Mouse (Mus musculus) lung, adult 18-20 months (tissue): ENCODE measurements around the gene Pitpnm1.

Experiments used
- DNase-seq, 2 experiments: peaks; one replicate each; pipeline ENCODE4 v3.0.0; 2022; ENCODE audit warnings: mixed read lengths in 2 of 2

Pitpnm1 gene

DNA sequence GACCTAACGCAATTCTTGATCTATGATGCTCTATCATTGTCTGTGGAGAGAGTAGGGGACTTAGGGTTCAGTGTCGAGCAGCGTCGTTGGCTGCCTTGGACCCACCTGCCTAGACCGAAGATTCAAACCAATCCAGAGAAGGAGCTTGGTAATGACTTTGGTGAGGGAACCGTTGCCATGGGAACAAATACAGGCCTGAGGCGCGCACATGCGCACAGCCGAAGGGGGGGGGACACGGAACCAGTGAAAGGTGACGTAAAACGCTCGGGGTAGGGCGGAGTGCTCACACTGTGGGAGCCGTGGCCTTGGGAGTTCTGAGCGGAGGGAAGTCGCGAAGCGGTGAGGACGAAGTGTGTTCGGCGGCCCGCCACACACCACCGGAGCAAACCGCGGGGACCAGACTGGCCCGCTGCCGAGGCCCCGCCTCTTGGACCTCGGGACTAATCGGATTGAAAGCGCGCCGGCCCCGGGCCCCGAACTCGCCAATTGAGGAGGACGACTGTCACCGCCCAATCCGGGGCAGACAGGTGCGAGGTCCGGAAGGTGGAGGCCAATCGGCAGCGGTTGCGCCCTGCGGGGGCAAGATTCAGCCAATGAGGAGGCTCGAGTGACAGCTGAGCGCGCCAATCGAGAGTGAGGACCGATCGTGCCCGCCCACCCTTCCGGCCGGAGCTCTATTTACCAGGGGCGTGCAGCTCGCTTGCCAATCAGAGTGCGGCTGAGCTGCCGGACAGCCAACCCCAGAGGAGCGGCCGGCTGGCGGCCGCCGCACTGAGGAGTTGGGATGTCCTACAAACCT, 3.0 kb upstream of the Pitpnm1 start, which contains the start of gene Cdk2ap2:
TSS of gene Cdk2ap2 (plus strand) at position 541 of the 799 bp plus-strand sequence.
- peak; percentile 100 for DNase-seq

DNA sequence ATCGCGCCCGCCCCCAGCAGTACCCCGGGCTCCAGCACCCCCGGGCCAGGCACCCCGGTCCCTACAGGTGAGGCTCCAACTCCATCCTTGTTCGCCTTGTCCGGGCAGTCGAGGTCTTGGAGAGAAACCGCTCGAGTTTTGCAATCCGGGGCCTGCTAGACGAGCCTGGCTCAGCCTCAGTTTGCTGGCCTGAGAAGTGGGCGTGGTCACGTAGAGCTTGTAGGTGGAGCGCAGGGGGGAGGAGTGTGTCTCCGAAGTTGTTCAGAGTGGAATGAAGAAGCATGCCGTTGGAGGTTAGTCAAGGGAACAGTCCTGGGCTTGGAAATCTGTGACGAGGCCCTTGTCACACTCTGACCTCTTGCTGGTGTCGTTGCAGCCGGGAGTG, 2.4 kb upstream of the Pitpnm1 start:
- DNase-seq: peak; percentile 92 to 93

DNA sequence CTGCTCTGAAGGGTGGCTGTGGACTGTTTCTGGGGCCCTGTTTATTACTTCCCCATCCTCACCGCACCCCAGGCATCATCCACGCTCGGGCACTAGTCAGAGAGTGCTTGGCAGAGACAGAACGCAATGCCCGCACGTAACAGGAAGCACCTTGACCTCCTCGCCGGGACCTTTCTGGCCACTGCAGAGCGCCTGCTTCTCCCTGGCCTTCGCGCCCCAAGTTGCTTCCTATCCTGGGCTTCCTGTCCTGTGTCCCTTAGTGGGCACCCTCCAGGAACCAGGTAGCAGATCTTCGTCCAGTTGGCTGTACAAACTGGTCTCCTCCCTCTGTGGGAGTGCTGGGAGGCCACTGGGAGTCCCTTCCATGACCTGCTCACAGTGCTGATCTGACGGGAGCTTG, 1.4 kb upstream of the Pitpnm1 start:
- no peak for DNase-seq

DNA sequence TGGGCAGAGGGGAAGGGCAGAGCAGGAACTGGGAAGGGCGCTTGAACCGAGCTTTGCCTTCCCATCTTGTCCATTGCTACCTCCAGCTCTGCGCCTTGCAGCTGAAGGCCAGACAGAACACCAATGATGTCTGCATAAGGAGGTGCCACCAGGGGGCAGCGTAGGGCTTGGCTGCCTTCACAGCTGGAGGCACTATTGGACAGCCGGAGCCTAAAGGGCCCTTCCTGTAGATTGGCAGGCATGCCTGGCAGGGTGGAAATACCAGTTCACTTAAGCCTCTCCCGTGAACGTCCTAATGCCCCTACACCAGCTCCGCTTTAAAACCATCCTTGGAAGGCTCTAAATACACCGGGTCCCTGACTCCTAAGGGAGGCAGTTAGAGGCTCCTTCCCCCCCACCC, 742 bp upstream of the Pitpnm1 start:
- peak; percentile 93 to 96 for DNase-seq

DNA sequence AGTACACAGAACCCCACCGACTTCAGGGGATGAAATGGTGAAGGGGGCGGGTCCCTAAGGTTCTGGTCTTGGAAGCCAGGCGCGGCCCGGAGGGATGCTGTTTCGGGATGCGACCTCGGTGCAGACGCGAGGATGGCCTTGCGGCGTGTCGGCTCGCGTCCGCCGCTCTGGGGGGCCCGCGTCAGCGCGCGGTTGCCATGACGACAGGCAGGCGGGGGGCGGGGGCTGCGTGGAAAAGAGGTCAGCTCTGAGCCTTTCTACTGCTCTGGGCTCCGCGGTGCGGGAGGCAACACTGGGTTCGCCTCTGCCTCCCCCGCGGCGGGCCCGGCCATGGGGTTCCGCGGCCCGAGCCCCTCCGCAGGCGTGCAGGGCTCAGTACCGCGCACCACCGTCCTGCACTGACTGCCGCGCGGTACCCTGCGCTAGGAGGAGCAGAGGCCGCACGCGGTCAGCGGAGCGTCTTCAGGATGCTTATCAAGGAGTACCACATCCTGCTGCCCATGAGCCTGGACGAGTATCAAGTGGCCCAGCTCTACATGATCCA, 992 bp downstream of the Pitpnm1 start:
- peak in 1 of 2 experiments; percentile 38 for DNase-seq

DNA sequence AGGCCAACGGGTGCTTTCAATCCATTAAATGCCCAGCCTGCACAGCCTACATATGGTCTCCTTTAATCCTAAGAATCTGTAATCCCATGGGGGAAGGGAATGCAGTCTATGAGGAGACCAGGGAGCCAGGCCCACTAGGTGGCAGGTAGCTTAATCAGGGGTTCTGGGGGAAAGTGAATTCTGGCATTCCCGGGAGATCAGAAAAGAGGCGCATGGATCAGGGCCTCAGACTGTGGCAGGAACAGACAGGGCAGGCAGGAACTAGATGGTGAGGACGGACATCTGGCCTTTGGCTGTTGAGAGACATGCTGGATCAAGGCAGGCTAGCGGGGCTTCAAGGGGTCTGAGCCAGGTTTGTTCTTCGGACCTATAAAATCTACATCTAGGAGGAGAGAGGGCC, 1.7 kb downstream of the Pitpnm1 start:
- DNase-seq: no peak

DNA sequence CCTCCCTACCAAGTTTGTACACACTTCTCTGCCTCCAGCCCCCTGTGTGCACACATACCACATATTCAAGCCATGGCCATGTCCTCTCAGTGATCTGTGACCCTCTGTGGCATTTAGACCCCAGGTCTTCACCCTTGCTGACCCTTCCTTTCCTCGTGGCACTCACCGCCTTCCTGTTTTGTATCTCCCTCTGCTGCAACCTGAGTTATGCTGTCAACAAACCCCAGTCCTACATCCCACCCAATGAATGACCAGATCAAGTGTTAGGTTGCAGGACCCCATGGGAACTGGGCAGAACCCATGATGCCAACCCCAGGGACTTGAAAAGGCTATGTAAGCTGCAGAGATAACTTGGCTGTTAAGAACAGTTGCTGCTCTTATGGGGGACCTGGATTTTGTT, 2.3 kb downstream of the Pitpnm1 start:
- no peak for DNase-seq

DNA sequence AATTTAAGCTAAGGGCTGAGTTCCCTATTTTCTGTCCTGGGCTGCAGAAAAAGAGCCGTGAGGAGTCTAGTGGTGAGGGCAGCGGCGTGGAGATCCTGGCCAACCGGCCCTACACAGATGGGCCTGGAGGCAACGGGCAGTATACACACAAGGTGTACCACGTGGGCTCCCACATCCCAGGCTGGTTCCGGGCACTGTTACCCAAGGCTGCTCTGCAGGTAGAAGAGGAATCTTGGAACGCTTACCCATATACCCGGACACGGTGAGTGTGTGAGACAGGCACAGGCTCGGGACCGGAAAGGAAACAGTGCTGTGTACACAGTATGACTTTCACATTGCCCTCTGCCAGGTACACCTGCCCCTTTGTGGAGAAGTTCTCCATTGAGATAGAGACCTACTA, 2.8 kb downstream of the Pitpnm1 start:
- no peak for DNase-seq

DNA sequence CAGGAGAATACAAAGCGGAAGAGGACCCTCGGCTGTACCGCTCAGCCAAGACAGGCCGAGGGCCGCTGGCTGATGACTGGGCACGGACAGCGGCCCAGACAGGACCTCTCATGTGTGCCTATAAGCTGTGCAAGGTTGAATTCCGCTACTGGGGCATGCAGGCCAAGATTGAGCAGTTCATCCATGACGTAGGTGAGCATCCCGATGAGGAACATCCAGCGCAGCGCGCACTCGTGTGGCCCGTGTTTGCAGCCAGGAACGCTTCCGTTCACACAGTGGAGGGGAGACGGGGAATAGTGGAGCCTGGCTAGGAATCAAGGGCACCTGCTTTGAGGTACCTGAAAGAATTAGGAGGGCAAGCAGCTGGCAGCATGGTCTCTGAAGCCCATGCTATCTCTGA, 3.5 kb downstream of the Pitpnm1 start:
- DNase-seq: no peak

DNA sequence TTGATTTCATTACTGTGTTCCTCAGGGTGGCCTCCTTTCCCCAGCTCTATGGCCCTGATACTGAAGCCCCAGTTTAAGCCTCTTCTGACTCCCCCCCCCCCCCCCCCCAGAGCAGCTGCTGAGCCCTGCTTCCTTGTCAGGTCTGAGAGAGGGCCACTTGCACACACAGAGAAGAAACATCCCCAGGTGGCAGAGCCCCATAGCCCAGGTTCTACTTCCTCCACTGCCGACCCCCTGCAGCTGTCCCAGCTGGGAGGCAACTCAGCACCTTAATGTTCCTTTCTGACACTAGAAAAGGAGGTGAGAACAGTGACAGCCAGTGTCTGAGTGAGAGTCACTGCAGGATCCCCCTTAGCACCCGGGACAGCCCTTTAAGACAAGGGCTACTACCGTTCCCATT, 4.0 kb downstream of the Pitpnm1 start:
- DNase-seq: no peak

DNA sequence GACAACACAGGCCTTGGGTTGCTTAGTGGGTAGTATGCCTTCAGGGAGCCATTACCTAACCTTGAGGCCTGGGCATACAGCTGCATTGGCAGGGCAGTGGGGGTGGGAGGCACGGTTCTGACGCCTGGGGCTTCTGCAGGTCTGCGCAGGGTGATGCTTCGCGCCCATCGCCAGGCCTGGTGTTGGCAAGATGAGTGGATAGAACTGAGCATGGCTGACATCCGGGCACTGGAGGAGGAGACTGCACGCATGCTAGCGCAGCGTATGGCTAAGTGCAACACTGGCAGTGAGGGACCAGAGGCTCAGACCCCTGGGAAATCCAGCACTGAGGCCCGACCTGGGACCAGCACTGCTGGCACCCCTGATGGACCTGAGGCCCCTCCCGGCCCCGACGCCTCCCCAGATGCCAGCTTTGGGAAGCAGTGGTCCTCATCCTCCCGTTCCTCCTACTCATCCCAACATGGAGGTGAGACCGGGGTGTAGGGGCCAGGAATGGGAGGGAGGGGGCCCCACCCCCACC, 4.9 kb downstream of the Pitpnm1 start:
- no peak for DNase-seq

DNA sequence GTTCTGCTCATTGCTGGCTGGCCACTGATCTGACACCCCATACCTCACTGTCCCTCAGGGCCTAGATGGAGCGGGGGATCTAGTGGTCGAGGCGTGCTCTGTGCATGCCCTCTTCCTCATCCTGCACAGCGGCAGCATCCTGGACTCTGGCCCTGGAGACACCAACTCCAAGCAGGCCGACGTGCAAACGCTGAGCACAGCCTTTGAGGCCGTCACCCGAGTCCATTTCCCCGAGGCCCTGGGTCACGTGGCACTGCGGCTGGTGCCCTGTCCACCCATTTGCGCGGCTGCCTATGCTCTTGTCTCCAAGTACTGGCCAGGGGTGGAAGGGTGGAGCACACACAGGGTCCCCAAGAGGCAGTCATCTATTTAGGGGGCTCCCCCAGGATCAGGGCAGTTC, 6.9 kb downstream of the Pitpnm1 start:
- DNase-seq: no peak

DNA sequence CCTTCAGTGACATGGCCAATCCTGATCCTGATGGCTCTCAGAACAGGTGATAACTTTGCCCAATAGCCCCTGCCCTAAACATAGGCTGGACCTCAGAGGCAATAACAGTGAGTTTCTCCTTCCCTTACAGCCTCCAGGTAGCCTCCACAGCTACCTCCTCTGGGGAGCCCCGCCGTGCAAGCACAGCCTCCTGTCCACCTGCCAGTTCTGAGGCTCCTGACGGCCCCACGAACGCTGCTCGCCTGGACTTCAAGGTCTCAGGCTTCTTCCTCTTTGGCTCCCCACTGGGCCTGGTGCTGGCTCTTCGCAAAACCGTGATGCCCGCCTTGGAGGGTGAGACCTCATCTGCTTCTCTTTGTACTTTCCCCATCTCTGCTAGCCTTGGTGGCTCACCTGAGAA, 8.7 kb downstream of the Pitpnm1 start:
- DNase-seq: no peak

DNA sequence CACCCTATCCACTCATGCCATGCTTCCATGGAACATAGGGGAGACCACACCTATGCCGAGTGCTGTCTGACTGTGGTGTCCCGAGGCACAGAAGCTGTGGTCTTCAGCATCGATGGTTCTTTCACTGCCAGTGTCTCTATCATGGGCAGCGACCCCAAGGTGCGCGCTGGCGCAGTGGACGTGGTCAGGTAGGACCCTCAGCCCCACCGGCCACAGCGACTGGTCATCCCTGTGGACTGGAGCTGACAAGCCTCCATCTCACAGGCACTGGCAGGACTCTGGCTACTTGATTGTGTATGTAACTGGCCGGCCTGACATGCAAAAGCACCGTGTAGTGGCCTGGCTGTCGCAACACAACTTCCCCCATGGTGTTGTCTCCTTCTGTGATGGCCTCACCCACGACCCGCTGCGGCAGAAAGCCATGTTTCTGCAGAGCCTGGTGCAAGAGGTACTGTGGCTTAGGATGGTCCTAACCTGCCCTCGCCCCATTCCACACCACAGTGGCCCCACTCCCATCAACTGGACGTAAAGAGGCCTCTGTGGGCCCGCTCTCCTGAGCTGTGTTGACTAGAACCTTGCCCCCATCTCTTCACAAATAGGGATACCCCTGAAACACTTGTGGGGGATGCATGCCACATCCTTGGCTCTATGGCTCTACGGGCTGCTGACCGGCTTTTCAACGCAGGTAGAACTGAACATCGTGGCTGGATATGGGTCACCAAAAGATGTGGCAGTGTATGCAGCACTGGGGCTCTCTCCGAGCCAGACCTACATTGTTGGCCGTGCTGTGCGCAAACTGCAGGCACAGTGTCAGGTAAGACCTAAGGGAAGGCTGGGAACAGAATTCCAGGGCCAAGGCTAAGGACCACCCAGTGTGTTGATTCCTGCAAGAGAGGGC, 12.5 kb downstream of the Pitpnm1 start:
- DNase-seq: peak in 1 of 2 experiments; percentile 36

DNA sequence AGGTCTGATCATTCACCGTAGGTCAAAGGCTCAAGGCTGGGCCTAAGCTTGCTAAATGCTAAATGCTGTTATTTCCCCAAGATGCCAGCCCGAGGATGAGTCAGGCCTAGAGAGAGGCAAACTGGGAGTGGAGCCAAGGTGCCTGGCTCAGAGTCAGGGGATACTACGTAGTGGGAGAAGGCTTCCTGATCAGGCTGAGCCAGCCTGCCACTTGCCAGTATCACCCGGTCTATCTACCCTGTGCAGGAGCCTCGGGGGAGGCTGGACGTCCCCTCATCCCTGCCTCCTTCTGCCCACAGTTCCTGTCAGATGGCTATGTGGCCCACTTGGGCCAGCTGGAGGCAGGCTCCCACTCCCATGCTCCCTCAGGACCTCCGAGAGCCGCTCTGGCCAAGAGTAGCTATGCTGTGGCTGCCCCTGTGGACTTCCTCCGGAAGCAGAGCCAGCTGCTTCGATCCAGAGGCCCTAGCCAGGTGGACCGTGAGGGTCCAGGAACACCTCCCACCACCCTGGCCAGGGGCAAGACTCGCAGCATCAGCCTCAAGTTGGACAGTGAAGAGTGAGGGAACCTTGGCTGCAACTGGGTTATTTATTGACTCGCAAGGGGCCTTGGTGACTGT, 13.5 kb downstream of the Pitpnm1 start:
- DNase-seq: peak; percentile 83 to 86

DNA sequence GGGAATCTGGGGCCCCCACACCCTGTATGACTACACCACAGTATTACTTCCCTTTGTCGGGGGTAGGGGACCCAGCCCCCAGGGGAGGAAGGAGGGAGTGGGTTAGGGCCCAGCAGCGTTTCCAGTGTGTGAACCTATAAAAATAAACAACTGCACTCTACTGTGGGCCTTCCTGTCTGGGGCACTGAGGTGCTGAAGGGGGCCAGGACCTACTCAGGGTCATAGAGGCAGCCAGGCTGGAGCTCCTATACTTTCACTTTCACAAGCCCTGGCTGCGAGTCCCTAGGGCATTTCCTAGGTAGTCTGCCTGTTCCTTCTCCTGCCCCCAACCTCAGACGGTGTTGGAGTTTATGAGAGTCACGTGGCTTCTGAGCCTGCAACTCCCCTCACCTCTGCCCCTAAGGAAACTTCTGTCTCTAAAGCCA, 14.0 kb downstream of the Pitpnm1 start:
- peak; percentile 38 to 45 for DNase-seq

DNA sequence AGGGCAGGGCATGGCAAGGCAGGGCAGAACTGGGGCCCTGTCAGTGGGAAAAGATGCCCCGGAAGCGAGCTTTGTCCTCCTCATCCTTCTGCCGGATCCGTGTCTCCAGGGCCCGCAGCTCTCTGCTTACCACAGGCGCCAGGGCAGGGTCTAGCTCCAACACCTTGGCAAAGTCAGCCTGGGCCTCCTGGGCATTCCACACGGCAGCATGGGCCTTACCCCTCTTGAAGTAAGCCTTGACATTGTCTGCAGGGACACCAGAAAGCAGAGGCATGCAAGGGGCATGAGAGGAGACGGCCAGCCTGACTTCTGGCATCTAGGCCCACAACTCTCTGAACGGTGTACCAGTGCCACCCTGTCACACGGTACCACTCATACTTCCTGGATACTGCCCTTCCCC, 14.8 kb downstream of the Pitpnm1 start:
- no peak for DNase-seq

DNA sequence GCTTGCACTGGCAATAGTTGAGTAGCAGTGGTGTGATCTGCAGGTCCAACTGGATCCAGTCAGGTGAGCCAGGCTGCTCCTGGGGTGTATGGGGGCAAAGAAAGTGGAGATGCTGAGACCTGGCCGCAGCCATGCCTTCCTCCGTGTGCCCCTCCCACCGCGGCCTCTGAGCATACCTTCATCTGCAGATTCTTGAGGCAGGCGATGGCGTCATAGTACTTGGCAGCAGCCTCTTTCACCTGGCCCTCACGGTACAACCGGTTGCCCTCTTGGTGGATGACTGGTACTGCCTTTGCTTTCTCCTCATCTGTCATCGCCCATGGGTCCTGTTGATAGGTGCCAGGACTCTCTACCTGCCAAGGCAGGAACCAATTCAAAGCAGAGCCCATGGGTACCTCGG, 15.3 kb downstream of the Pitpnm1 start:
- DNase-seq: no peak

DNA sequence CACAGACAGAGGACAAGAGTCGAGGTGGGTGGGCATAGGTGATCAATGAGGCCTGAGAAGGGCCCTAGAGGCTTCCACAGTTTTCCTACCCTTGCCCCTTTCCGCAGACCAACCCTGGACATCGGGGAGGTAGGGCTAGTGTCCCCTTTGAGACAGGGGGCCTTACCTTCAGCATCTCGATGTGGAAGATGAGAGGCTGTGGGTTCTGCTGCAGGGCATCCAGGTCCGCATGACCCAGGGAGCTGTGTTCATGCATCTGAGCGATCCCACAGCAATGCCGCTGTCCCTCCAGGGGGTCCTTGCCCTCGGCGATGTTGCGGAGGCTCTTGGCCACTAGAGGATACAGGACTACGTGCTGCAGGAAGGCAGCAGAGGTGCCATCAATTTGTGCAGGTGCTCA, 16.0 kb downstream of the Pitpnm1 start:
- no peak for DNase-seq

DNA sequence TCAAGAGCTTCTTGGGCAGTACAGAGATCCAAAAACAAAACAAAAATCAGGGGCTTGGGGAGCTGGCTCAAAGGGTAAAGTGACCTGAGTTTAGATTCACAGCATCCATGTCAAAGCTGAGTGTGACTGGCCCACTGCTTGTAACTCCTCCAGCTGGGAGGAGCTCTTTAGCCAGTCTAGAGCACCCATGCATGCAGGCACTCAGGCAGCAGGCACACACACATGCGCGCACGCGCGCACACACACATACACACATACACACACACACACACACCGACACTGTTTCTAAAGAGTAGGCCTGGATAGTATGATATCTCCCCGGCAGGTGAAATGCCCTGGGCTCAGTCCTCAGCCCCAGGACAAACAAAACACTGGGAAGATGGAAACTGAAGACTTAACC, 17.2 kb downstream of the Pitpnm1 start:
- DNase-seq: no peak

DNA sequence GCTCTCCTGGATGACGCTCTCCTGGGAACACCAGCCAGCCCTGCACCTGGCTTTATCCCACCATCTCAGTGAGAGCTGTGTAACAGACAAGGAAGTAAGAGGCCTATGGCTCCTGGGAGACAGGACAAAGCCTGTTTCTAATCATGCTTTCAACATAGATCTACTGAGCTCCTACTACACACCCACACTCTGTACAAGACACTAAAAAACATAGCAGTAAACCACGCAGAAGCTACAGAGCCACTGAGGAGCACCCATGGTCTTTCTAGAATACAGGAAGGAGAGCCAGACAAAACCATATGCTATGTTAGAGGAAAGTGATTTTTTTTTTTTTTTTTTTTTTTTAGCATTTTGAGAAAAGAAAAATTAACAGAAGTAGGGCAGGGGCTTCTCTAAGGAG, 18.6 kb downstream of the Pitpnm1 start:
- DNase-seq: no peak

DNA sequence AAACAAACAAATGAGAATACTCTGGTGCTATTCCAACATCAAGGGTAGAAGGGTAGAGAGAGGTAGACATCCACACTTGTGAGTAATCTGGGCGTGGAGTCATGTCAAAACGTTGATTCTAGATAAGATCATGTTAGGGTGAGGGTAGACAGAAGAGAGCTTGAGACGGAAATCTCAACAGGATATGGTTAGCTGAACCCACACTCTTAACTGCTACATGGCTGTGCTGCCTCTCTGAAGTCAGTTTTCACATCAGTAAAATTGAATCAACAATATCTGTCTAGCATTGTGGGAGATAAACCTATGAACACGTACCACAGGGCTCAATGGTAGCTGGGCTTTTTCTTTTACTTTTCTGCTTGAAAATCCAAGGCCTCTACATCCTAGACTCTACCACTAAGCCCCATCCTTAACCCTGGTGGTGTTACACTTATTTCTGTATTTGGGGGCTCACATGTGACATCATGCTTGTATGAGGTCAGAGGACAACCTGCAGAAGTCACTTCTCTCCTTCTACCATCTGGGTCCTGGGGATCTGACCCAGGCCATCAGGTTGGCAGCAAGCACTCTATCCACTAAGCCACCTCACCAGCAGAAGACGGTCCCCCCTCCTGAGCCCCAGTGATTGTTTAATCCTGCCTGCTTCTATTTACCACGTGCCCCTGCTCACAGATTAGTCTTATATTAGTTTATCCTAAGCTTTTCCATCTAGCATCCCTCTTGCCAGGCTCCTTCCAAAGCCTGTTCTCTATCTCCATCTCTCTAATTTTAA, 20.1 kb downstream of the Pitpnm1 start:
- no peak for DNase-seq
